Comparison of ENCODE assay signal across 9 mouse cellular contexts in genomic region chr7:78791359-78792222, GRCm38 (mm10). TPM values are rescaled to one million over a fixed set of nuclear protein-coding genes. Genes with fewer than 3 reads are reported as not detected.
A peak's percentile ranks its signal among the peaks of the same experiment; 100 is the strongest.
DNase-seq lines count a peak whose midpoint lies in the region; ATAC-seq lines count a peak whose summit lies in the region.
"Had no signal": no experiment of that assay in that cellular context is flagged by ENCODE, and none has a peak within 500 bp of the region (broad histone marks: within the 10 kb centered on the region; RNA-seq: fewer than 3 reads in every experiment).

No protein-coding gene starts in this region.

- H3K27ac ChIP-seq in liver, embryonic 13.5 days, result no peak overlapping the region
- H3K27ac ChIP-seq: heart, embryonic 15.5 days had no signal

- peaks cover 49% of the 10 kb centered on the region for H3K4me1 ChIP-seq in liver, embryonic 13.5 days (replicated peaks)

- H3K36me3 ChIP-seq in liver, embryonic 13.5 days, result peaks cover 60% of the 10 kb centered on the region

- ATAC-seq in liver, embryonic 13.5 days (ENCODE audit: low read depth), result peak; percentile 49

- H3K9ac ChIP-seq in liver, embryonic 13.5 days, result no peak overlapping the region
- H3K9ac ChIP-seq: heart, embryonic 15.5 days had no signal

- no peak overlapping the region for H3K4me3 ChIP-seq in liver, embryonic 13.5 days (replicated peaks)
- H3K4me3 ChIP-seq: heart, embryonic 15.5 days had no signal

- no peak overlapping the region for H3K4me2 ChIP-seq in liver, embryonic 13.5 days
- H3K4me2 ChIP-seq: heart, embryonic 15.5 days had no signal

- H3K9me3 ChIP-seq in liver, embryonic 13.5 days (replicated peaks), result no peaks in the 10 kb centered on the region
- H3K9me3 ChIP-seq: heart, embryonic 15.5 days had no signal

- no peaks in the 10 kb centered on the region for H3K27me3 ChIP-seq in liver, embryonic 13.5 days

- WGBS in liver, embryonic 13.5 days (ENCODE audit: insufficient replicate concordance), result 78% methylated on average over 15 of the region's 15 CpGs

- peak; percentile 84 for DNase-seq in CD4-positive, CD25-positive, alpha-beta regulatory T cell, adult 2 months (ENCODE audit: low read depth, low spot score)
- peak; percentile 84 for DNase-seq in NIH3T3 (ENCODE audit: low read depth)
- DNase-seq in cerebellum, postnatal 36 days, result peak; percentile 43 to 67
- DNase-seq in gastrocnemius, postnatal 25 days, result peak; percentile 34
- peak; percentile 70 for DNase-seq in kidney, postnatal 10 days
- peak; percentile 38 for DNase-seq in liver, embryonic 13.5 days
- peak; percentile 56 for DNase-seq in neural tube, embryonic 10.5 days (ENCODE audit: extremely low spot score, low spot score)
- DNase-seq in yolk sac, embryonic 10.5 days (ENCODE audit: low spot score), result peak; percentile 6

RNA-seq across cellular contexts. Expression of gene Mrpl46, which starts 8.3 kb away (rescaled TPM):
- total RNA-seq in gastrocnemius, postnatal 25 days (2021), result 10 to 100 TPM; 28.1 to 30.9 TPM
- polyA plus RNA-seq in liver, embryonic 13.5 days (2015; fragmentation: Nextera tagmentation; extraction: Ambion mirVana), result 62.5 and 63.4 TPM in 2 replicates

RNA-seq across cellular contexts. Expression of gene Mrps11, which starts 8.7 kb away (rescaled TPM):
- 10 to 100 TPM; 30.2 to 30.3 TPM for total RNA-seq in gastrocnemius, postnatal 25 days (2021)
- 54.2 and 57.5 TPM in 2 replicates for polyA plus RNA-seq in liver, embryonic 13.5 days (2015; fragmentation: Nextera tagmentation; extraction: Ambion mirVana)

RNA-seq across cellular contexts. Expression of gene Ntrk3, which starts 53.8 kb away (rescaled TPM):
- total RNA-seq in gastrocnemius, postnatal 25 days (2021), result 1 to 10 TPM in 1 of 2 experiments, under 1 TPM in 1; 0.90 to 2.1 TPM
- 0.20 TPM in 2 replicates for polyA plus RNA-seq in liver, embryonic 13.5 days (2015; fragmentation: Nextera tagmentation; extraction: Ambion mirVana)

RNA-seq across cellular contexts. Expression of gene Det1, which starts 55.5 kb away (rescaled TPM):
- total RNA-seq in gastrocnemius, postnatal 25 days (2021), result 10 to 100 TPM; 13.3 to 14.5 TPM
- polyA plus RNA-seq in liver, embryonic 13.5 days (2015; fragmentation: Nextera tagmentation; extraction: Ambion mirVana), result 10.1 and 10.6 TPM in 2 replicates

Comparison
In these comparisons a context has a peak if more than half of its experiments do, and no peak if none do; other contexts are left out.
1. DNase-seq: peak in every context shown above with its lines; median percentile 84 in CD4-positive, CD25-positive, alpha-beta regulatory T cell, adult 2 months; 84 in NIH3T3; 70 in kidney, postnatal 10 days; 56 in neural tube, embryonic 10.5 days; 55 in cerebellum, postnatal 36 days; 38 in liver, embryonic 13.5 days; 34 in gastrocnemius, postnatal 25 days; 6 in yolk sac, embryonic 10.5 days.